Mouse (Mus musculus) regulatory T cell (primary cell): ENCODE results near the gene Ltb4r2.

Source experiments
- in situ Hi-C: fragments of 300-600 bp; cut with MboI, MseI; formaldehyde crosslinking; loops from one replicate; pipeline ENCODE4 v1.15.1; 2025; ENCODE audit warnings: high pct_unique_total_duplicates

Gene Ltb4r2

DNA sequence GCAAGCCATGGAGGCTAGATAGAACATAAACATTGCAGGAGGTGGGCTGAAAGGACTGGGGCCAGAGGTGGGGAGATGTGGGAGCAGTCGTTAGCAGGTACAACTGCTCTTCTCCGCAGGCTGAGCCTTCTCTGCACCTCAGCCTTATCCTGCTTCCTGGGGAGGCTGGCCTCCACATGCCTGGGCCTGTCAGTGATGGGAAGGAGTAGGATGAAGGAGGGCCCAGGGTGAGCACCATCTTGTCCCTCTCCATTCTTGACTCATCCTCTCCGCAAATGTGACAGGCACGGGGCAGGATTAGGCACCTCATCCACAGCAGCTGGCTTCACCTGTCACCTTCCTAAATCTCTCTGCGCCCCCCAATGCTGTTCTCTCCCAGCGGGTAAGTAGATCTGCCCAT is at the start of gene Ltb4r2:
Ltb4r2 (plus strand) TSS at position 266 of the 400 bp plus-strand sequence.
- in situ Hi-C loops = no loop called here

GRCm38 (mm10) chr14:55711786-55712185 is 49.4 kb upstream of the Ltb4r2 start:
- in situ Hi-C loops = no loop called here

GRCm38 (mm10) chr14:55713007-55713728 is 48.1 kb upstream of the Ltb4r2 start:
- in situ Hi-C loops = no loop called here

DNA sequence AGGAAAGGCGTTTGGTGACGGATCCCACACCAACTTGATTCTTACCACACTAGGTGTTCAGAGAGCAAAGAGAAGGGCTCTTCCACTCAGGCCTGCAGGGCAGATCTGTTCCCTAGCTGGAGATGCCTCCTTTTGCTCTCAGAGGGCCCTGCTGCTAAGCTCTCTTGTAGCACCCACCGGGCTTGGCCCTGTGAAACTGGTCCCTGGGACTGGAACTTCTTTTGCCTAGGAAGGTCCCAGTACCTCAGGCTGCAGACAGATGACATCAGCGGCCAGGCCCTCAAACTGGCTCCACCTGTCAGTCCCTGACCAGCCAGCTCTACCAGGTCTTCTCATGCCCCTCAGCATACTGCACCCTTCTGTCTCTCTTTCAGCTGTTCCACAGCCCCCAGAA is 47.5 kb upstream of the Ltb4r2 start, which contains the start of gene Tgm1:
Tgm1 (minus strand) TSS at position 198 of the 394 bp plus-strand sequence.
- in situ Hi-C loops = no loop called here

DNA sequence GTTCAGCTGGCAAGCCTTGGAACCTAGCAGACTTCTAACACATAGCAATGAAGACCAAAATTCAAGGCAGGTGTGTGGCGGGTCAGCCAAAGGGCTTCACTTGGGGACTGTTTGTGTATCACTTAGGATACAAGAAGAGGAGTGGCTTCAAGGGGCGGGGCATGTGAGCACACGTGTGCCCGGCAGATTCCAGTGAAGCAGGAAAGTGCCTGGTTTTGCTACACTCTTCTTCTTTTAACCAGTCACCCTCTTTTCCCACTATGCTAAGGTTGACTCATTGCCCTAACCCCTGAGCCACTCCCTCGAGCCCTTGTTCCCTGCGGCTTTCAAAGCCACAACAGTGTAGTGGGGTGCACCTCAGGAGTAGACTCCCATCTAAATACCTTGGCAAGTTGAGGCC is 46.3 kb upstream of the Ltb4r2 start:
- in situ Hi-C loops = no loop called here

GRCm38 (mm10) chr14:55716271-55716670 is 45.0 kb upstream of the Ltb4r2 start:
- in situ Hi-C loops = no loop called here

- in situ Hi-C loops = no loop called here
Measured at GRCm38 (mm10) chr14:55716884-55717283, 44.3 kb upstream of the Ltb4r2 start.

GRCm38 (mm10) chr14:55719737-55720136 is 41.5 kb upstream of the Ltb4r2 start:
- in situ Hi-C loops = loop anchor here (5.0 kb wide), 1 partner anchor 37 kb away; the partner anchor contains the start of gene Tinf2

GRCm38 (mm10) chr14:55720666-55721065 is 40.6 kb upstream of the Ltb4r2 start:
- in situ Hi-C loops = loop anchor here (5.0 kb wide), 1 partner anchor 38 kb away; the partner anchor contains the start of gene Tinf2

GRCm38 (mm10) chr14:55721076-55721475 is 40.2 kb upstream of the Ltb4r2 start:
- in situ Hi-C loops = loop anchor here (5.0 kb wide), 1 partner anchor 39 kb away; the partner anchor contains the start of gene Tinf2

- in situ Hi-C loops = loop anchor here (5.0 kb wide), 1 partner anchor 40 kb away; the partner anchor contains the start of gene Tinf2
Measured at GRCm38 (mm10) chr14:55721700-55722437, 39.4 kb upstream of the Ltb4r2 start, which contains the start of gene Rabggta. TSS of gene Rabggta (minus strand) at chr14:55722263.

DNA sequence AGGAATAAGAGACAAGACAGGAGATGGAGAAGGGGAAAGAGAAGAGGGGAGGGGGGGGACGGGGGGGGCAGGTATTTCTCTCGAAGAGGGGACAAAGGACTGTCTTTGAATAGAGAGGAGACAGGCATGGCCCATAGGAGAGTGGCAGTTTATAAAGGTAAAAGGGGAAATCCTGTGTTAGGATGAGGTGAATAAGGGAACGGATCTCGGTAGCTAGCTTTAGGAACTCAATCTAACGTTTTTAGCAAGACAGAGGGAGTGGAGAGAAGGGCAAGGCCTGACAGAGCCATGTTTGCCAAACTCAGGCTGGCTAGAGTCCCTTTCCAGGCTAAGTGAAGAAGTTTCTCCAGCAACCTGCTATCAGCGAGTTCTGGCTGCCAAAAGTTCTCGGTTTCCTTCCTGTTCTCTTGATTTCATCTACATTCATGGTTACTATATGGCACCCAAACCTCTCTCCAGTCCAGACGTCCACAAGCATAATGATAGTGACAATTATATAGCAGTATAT is 38.7 kb upstream of the Ltb4r2 start:
- in situ Hi-C loops = loop anchor here (5.0 kb wide), 1 partner anchor 40 kb away; the partner anchor contains the start of gene Tinf2

DNA sequence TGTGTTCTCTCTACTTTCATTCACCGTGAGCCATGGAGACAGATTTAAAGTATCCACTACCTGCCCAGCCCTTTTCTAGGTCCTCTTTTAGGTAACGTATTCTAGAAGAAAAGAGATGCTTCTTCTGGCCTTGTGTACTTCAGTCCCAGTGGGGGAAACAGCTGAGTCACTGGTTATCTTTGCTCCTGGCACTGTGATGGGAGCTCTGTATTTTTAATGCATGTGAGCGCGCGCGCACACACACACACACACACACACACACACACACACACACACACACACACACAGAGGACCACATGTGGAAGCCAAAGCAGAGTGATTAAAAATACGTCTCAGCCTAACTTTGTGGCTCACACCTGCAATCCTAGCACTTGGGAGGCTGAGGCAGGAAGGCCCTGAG is 37.8 kb upstream of the Ltb4r2 start:
- in situ Hi-C loops = loop anchor here (5.0 kb wide), 1 partner anchor 41 kb away; the partner anchor contains the start of gene Tinf2

- in situ Hi-C loops = loop anchor here (5.0 kb wide), 1 partner anchor 42 kb away; the partner anchor contains the start of gene Tinf2
Measured at GRCm38 (mm10) chr14:55724411-55724871, 36.8 kb upstream of the Ltb4r2 start.

DNA sequence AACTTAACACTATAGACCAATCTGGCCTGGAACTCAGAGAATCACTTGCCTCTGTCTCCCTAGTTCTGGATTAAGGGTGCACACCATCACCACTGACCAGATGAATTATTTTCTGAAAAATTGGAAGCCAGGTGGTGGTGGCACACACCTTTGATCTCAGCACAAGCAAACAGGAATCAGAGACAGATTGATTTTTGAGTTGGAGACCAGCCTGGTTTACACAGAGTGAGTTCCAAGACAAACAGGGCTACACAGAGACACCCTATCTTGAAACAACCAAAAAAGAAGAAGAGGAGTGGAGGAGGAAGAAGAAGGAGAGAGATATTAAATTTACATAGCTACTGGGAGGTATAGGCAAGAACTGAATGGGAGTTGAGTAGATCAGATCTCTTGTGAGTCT is 35.0 kb upstream of the Ltb4r2 start:
- in situ Hi-C loops = no loop called here

DNA sequence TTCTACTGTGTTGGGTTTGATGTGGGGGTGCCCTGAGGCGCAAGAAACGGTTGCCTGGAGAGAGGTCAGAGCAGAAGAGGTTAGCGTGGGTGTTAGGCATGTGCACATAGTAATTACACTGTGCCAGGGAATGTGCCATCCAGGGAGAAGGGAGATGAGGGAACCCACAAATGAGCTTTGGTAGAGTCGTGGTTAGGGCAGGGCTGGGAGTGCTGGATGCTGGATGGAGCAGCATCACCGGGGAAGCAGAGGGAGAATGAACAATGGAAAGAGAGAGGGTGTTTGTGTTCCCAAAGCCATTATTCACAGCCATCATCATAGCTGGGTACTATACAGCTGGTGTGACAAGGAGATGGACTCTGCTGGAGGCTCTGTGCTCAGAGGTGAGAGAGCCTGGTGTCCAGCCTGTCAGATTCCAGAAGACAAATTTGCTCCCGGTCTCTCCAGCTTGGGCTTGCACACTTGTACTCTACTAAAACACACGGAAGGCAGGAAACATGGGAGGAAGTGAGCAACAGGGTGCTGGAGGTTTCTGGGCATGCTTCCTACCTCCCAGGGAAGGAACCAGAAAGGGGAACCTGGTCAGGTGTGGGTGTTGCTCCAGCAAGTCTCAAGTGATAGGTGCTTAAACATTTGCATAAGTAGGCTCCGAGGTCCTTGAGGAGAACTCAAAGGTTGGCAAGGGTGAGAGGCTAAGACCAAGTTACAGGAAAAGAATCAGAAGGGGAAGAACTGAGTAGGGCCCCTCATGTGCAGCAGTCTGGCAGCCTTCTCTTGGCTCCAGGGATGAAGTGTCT is 33.1 kb upstream of the Ltb4r2 start:
- in situ Hi-C loops = no loop called here

- in situ Hi-C loops = no loop called here
Measured at GRCm38 (mm10) chr14:55730116-55730515, 31.1 kb upstream of the Ltb4r2 start.

DNA sequence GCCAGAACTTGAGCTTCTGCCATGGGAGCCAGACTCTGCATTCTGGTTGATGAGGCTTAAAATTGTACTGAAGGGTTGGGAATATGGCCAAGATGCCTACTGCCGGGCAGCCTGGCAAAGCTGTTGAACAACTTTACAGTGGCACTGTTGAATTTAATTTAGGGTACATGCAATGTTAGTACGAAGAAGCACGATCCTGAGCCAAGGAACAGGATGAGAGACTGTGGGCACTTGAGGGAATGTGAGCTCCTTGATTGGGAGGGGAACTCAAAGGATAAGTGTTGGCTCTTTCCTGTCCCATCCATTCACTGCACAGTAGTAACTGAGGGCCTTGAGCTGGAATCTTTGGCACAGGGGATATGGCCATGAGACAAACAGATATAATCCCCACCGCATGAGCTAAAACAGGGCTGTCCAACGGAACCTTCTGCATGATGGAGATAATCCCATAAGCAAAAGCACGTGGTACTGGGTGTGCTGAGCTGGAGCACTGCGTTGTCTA is 30.6 kb upstream of the Ltb4r2 start:
- in situ Hi-C loops = no loop called here

- in situ Hi-C loops = no loop called here
Measured at GRCm38 (mm10) chr14:55733889-55734288, 27.3 kb upstream of the Ltb4r2 start.

- in situ Hi-C loops = no loop called here
Measured at GRCm38 (mm10) chr14:55734869-55735268, 26.4 kb upstream of the Ltb4r2 start.

DNA sequence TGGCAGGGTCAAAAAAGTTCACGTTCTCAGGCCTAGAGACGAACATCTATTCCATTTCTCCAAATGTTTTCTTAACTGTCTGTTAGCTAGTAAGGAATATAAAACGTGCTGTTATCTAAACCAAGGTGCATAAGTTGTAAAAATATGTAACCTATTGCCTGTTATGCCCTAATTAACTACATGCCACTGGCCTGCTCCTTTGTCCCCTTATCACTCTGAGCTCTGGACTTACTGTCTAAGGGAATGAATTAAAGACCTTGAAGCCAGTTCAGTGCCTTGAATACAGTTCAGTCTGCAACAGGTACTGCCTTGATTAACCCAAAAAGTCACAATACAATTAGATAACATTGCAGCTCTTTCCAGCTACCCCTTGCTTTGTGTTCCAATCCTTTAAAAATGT is 25.9 kb upstream of the Ltb4r2 start:
- in situ Hi-C loops = no loop called here
